Mouse (Mus musculus): ENCODE results near the gene Chn2. TPM values are rescaled to one million over a fixed set of nuclear protein-coding genes. Genes with fewer than 3 reads are reported as not detected.

Chn2 gene
- polyA plus RNA-seq, 1 experiment from 2014 or later = 7.6 TPM

GRCm38 (mm10) chr6:54118395-54118794, 79.0 kb downstream of the Chn2 start:
- Histone ChIP-seq H3K9me3 (replicated peaks) (no peaks in the 10 kb centered on the region), H3K4me1 (replicated peaks) (peaks cover 7% of the 10 kb centered on the region), H3K4me3 (no peak overlapping the region), H3K4me2 (no peak overlapping the region), H3K27ac (ENCODE audit: poor library complexity, severe bottlenecking) (no peak overlapping the region), H3K36me3 (no peaks in the 10 kb centered on the region), H3K9ac (no peak overlapping the region), H3K27me3 (replicated peaks) (no peaks in the 10 kb centered on the region)
- 81% methylated on average over 3 of the region's 3 CpGs for WGBS
- ATAC-seq (ENCODE audit: insufficient number of reproducible peaks, low FRiP score) = no peak

GRCm38 (mm10) chr6:54118897-54119296, 79.5 kb downstream of the Chn2 start:
- no peaks in the 10 kb centered on the region for H3K9me3 ChIP-seq (replicated peaks)
- no peak for ATAC-seq (ENCODE audit: insufficient number of reproducible peaks, low FRiP score)
- WGBS = 58% methylated on average over 4 of the region's 4 CpGs

GRCm38 (mm10) chr6:54119461-54119860, 80.1 kb downstream of the Chn2 start:
- ATAC-seq (ENCODE audit: insufficient number of reproducible peaks, low FRiP score) = no peak
- Histone ChIP-seq H3K27me3 (replicated peaks) (no peaks in the 10 kb centered on the region), H3K27ac (ENCODE audit: poor library complexity, severe bottlenecking) (no peak overlapping the region), H3K9me3 (replicated peaks) (no peaks in the 10 kb centered on the region), H3K9ac (no peak overlapping the region), H3K4me3 (no peak overlapping the region), H3K36me3 (no peaks in the 10 kb centered on the region), H3K4me2 (no peak overlapping the region), H3K4me1 (replicated peaks) (peaks cover 7% of the 10 kb centered on the region)
- WGBS = 77% methylated on average over 2 of the region's 2 CpGs

More at GRCm38 (mm10) chr6:54118897-54119296, 79.5 kb downstream of the Chn2 start:
- Histone ChIP-seq H3K27ac (ENCODE audit: poor library complexity, severe bottlenecking) (no peak overlapping the region), H3K27me3 (replicated peaks) (no peaks in the 10 kb centered on the region), H3K4me3 (no peak overlapping the region), H3K36me3 (no peaks in the 10 kb centered on the region), H3K9ac (no peak overlapping the region), H3K4me1 (replicated peaks) (peaks cover 7% of the 10 kb centered on the region), H3K4me2 (no peak overlapping the region)

GRCm38 (mm10) chr6:54119885-54120666, 80.7 kb downstream of the Chn2 start:
- no peaks in the 10 kb centered on the region for H3K9me3 ChIP-seq (replicated peaks)
- no peak for ATAC-seq (ENCODE audit: insufficient number of reproducible peaks, low FRiP score)
- H3K36me3 ChIP-seq = no peaks in the 10 kb centered on the region
- WGBS = 22% methylated on average over 13 of the region's 13 CpGs
- peaks cover 7% of the 10 kb centered on the region for H3K4me1 ChIP-seq (replicated peaks)
- no peak overlapping the region for H3K4me2 ChIP-seq
- no peak overlapping the region for H3K4me3 ChIP-seq
- H3K9ac ChIP-seq = no peak overlapping the region
- H3K27ac ChIP-seq (ENCODE audit: poor library complexity, severe bottlenecking) = no peak overlapping the region
- H3K27me3 ChIP-seq (replicated peaks) = no peaks in the 10 kb centered on the region

- Histone ChIP-seq H3K4me1 (replicated peaks) (peaks cover 7% of the 10 kb centered on the region), H3K4me2 (no peak overlapping the region), H3K4me3 (no peak overlapping the region), H3K36me3 (no peaks in the 10 kb centered on the region), H3K9me3 (replicated peaks) (no peaks in the 10 kb centered on the region), H3K27me3 (replicated peaks) (no peaks in the 10 kb centered on the region), H3K27ac (ENCODE audit: poor library complexity, severe bottlenecking) (no peak overlapping the region), H3K9ac (no peak overlapping the region)
- no peak for ATAC-seq (ENCODE audit: insufficient number of reproducible peaks, low FRiP score)
- 84% methylated on average over 5 of the region's 5 CpGs for WGBS
These were observed 81.5 kb downstream of the Chn2 start for GRCm38 (mm10) chr6:54120889-54121288.

- no peak overlapping the region for H3K4me3 ChIP-seq
- no peak for ATAC-seq (ENCODE audit: insufficient number of reproducible peaks, low FRiP score)
- H3K9ac ChIP-seq = no peak overlapping the region
- H3K27ac ChIP-seq (ENCODE audit: poor library complexity, severe bottlenecking) = no peak overlapping the region
- WGBS = 57% methylated on average over 3 of the region's 3 CpGs
- H3K27me3 ChIP-seq (replicated peaks) = peaks cover 10% of the 10 kb centered on the region; the same call in 1 of the 2 replicates
- H3K36me3 ChIP-seq = no peaks in the 10 kb centered on the region
- H3K4me2 ChIP-seq = no peak overlapping the region
- H3K9me3 ChIP-seq (replicated peaks) = no peaks in the 10 kb centered on the region
- peaks cover 7% of the 10 kb centered on the region for H3K4me1 ChIP-seq (replicated peaks)
These were observed 85.2 kb downstream of the Chn2 start for GRCm38 (mm10) chr6:54124519-54124918.

- peaks cover 5% of the 10 kb centered on the region; the same call in 1 of the 2 replicates for H3K4me1 ChIP-seq (replicated peaks)
- no peak overlapping the region for H3K4me2 ChIP-seq
- H3K9ac ChIP-seq = no peak overlapping the region
- no peak for ATAC-seq (ENCODE audit: insufficient number of reproducible peaks, low FRiP score)
- 72% methylated on average over 5 of the region's 5 CpGs for WGBS
- no peaks in the 10 kb centered on the region for H3K36me3 ChIP-seq
- peaks cover 10% of the 10 kb centered on the region; the same call in 1 of the 2 replicates for H3K27me3 ChIP-seq (replicated peaks)
- no peaks in the 10 kb centered on the region for H3K9me3 ChIP-seq (replicated peaks)
- no peak overlapping the region for H3K4me3 ChIP-seq
- no peak overlapping the region for H3K27ac ChIP-seq (ENCODE audit: poor library complexity, severe bottlenecking)
These were observed 86.2 kb downstream of the Chn2 start for GRCm38 (mm10) chr6:54125536-54125935.

- Histone ChIP-seq H3K27me3 (replicated peaks) (peaks cover 10% of the 10 kb centered on the region; the same call in 1 of the 2 replicates), H3K9me3 (replicated peaks) (no peaks in the 10 kb centered on the region), H3K9ac (no peak overlapping the region), H3K27ac (ENCODE audit: poor library complexity, severe bottlenecking) (no peak overlapping the region), H3K4me1 (replicated peaks) (peaks cover 8% of the 10 kb centered on the region; the same call in 1 of the 2 replicates), H3K36me3 (no peaks in the 10 kb centered on the region), H3K4me2 (no peak overlapping the region), H3K4me3 (no peak overlapping the region)
- WGBS = 83% methylated on average over 9 of the region's 9 CpGs
- ATAC-seq (ENCODE audit: insufficient number of reproducible peaks, low FRiP score) = no peak
These were observed 87.1 kb downstream of the Chn2 start for GRCm38 (mm10) chr6:54126225-54126992.

- no peak overlapping the region for H3K4me2 ChIP-seq
- 83% methylated on average over 11 of the region's 11 CpGs for WGBS
These were observed 87.8 kb downstream of the Chn2 start for GRCm38 (mm10) chr6:54126993-54127697.

GRCm38 (mm10) chr6:54128702-54129101, 89.3 kb downstream of the Chn2 start:
- Histone ChIP-seq H3K9me3 (replicated peaks) (no peaks in the 10 kb centered on the region), H3K4me3 (no peak overlapping the region), H3K9ac (no peak overlapping the region), H3K27me3 (replicated peaks) (peaks cover 10% of the 10 kb centered on the region; the same call in 1 of the 2 replicates), H3K27ac (ENCODE audit: poor library complexity, severe bottlenecking) (no peak overlapping the region), H3K4me1 (replicated peaks) (peaks cover 14% of the 10 kb centered on the region), H3K36me3 (no peaks in the 10 kb centered on the region), H3K4me2 (no peak overlapping the region)
- 80% methylated on average over 1 of the region's 1 CpGs for WGBS
- no peak for ATAC-seq (ENCODE audit: insufficient number of reproducible peaks, low FRiP score)

More at GRCm38 (mm10) chr6:54126993-54127697, 87.8 kb downstream of the Chn2 start:
- no peak overlapping the region for H3K9ac ChIP-seq
- H3K27ac ChIP-seq (ENCODE audit: poor library complexity, severe bottlenecking) = no peak overlapping the region
- ATAC-seq (ENCODE audit: insufficient number of reproducible peaks, low FRiP score) = no peak
- no peaks in the 10 kb centered on the region for H3K36me3 ChIP-seq
- peaks cover 8% of the 10 kb centered on the region; the same call in 1 of the 2 replicates for H3K4me1 ChIP-seq (replicated peaks)
- H3K9me3 ChIP-seq (replicated peaks) = no peaks in the 10 kb centered on the region
- no peak overlapping the region for H3K4me3 ChIP-seq
- peaks cover 10% of the 10 kb centered on the region; the same call in 1 of the 2 replicates for H3K27me3 ChIP-seq (replicated peaks)

GRCm38 (mm10) chr6:54129570-54129969, 90.2 kb downstream of the Chn2 start:
- no peak for ATAC-seq (ENCODE audit: insufficient number of reproducible peaks, low FRiP score)
- Histone ChIP-seq H3K27ac (ENCODE audit: poor library complexity, severe bottlenecking) (no peak overlapping the region), H3K4me2 (no peak overlapping the region), H3K9me3 (replicated peaks) (no peaks in the 10 kb centered on the region), H3K9ac (no peak overlapping the region), H3K36me3 (no peaks in the 10 kb centered on the region), H3K27me3 (replicated peaks) (peaks cover 10% of the 10 kb centered on the region; the same call in 1 of the 2 replicates), H3K4me3 (no peak overlapping the region), H3K4me1 (replicated peaks) (peaks cover 14% of the 10 kb centered on the region)
- WGBS = 70% methylated on average over 2 of the region's 2 CpGs
